Mouse (Mus musculus) retina, adult 2 months (tissue): ENCODE results near the gene Ppp1r9a.
"Not testable (repeated sequence)": the region's sequence is repeated elsewhere in the genome, so short reads cannot be mapped to it uniquely, and the experiment has no call there.

Experiments
- DNase-seq: peaks from one replicate; pipeline ENCODE4 v3.0.0-alpha.2; 2012; ENCODE audit warnings: low read depth, low spot score

The Ppp1r9a gene

DNA sequence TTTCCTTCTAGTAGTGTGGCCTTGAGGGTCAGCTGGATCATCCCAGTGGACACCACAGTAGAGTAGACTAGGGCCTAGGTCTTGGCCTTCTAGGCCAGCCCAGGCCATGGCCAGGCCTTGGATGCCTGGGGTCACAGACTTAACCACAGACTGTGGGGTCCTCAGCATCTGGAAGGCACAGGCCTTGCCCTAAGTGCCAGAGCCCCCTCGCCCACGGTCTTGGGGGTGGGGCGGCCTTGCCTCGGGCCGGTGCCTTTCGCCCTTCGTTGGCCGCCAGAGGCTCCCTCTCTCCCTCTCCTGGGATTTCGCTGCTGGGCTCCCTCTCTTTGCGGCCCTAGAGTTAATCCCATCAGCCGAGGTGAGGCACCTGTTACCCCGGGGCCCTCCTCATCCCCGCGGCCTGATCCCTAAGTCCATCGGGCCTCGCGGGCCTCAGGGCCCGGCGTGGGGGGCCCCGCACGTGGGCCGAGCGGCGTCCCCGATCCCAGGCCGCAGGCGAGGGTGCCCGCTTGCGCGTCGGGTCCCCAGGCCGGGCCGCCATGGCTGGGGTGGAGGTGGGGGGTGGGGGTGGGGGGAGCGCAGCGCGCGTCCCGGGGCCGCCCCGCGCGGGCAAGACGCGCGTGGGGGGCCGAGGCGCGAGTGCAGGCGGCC lies at the start of gene Ppp1r9a:
Ppp1r9a (plus strand) TSS at position 244 of the 651 bp plus-strand sequence.
- DNase-seq: peak; percentile 72

DNA sequence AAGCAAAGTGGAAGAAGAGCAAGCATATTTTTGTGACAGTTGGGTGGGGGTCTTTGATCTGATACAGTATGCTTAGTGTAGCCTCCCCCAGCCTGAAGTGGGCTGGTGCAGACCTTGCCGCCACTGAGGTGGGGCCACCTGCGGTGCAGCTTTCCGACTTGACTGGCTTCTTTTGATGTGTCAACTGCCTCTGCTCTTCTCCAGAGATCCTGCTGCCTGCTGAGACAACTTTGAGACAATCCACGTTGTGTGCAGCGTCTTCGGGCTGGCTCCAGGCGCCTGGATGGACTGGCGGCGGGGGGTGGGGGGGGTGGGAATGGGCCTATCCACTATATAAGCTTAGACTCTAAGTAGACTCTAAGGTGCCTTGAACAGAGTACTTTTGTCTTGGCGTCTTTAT lies 47.5 kb upstream of the Ppp1r9a start:
- no peak for DNase-seq

DNA sequence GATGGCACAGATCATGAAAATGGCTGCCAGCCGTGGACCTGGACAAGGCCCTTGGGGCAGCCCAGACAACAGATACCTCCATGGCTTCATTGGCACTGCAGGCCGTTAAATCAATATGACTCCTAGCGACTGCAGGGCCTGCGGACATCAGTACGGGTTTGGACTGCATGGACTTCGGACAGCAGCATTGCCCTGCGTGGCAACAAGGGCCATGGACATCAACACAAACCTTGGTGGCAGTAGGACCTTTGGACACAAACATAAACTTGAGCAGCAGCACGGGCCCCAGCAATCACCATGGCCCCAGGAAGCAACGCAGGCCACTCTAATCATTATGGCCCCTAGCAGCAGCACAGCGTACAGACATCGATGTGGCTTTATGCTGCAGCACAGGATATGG lies 45.8 kb upstream of the Ppp1r9a start:
- DNase-seq: no peak

DNA sequence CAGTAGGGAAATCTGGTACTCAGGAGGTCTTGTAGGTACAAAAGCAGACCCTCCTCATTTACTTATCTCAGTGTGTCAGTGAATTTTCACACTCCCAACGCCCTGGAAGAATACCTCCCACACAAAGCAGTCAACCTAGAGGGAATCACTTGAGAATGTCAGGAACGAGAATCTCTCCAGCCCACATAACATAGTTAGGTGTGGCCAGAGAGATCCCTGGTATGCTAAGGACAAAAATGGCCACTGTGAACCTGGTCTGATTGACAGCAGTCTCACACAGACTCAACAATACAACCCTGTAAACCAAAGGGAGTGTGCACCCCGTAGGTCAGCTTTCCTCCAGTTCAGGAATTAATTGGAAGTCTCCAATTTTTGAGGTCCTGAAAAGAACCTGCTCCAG lies 18.4 kb upstream of the Ppp1r9a start:
- DNase-seq: no peak

DNA sequence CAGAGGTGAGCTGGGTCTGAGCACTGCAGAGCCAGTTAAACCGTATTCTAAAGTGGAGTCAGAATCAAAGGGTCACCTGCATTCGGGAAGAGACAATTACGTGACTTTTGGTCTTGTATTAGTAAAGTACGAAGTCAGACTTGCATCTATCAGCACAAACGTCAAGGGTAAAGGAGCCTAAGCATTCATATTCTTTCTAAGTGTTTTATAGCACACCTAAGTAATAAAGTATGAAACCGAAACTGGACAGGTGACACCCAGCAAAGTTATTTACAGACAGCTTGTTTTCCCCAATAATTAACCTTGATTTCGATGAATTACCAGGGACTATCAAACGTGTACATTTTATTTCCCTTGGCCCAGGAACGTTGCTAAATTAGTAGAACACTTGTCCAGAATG lies 13.2 kb upstream of the Ppp1r9a start:
- no peak for DNase-seq

DNA sequence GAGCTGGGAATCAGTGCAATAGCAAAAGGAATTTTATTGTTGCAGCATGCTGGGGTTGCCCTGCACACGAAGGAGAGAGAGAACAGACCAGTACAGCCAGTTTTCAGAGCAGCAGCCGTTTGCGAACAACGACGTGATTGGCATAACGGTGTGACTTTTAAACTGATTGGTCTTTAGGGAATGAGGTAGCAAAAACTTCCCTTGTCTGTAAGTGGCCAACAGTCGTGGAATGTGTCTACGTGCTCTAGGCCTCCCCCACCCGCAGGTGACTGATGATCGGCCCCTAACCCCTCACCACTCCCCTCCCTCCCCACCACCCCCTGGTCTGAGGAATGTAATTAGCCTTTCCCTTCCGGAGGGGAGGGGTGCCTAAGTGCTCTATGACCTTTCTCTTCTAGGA lies 10.3 kb upstream of the Ppp1r9a start:
- no peak for DNase-seq

DNA sequence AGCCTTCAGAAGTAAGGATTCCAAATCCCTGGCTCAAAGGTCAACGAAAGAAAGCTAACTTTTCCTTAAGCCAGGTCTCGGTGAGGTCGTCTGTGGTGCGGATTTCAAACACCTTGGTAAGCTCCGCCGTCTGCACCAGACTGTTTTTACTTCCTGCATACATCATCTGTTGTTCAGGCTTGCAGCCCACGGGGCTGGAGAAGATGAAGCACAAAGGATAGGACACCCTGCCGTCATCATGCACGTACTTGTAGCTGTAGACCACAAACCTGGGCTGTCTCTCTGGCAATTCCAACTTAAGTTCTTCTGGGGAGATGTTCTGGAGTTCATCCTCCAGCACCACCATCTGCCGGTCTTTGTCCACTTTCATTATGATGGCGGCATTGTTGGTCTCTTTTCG lies 9.4 kb upstream of the Ppp1r9a start:
- not testable (repeated sequence) for DNase-seq

DNA sequence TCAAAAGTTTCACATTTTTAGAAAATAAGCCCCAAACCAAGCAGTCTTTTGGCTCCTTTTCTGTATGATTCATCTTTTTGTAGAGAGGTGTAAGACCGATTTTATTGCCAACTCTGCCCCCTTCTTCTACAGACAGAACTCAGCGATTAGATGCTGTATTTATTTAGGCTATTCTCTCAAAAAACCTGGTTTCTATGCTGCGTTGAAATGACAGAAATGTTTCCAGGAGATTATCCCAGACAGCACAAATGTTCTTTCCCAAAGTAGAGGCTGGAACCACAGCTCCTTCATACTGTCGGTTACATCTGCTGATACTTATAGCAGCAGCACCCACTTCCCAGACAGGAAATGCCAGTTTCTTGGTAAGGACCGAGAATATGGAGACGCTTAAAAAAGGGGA lies 2.8 kb upstream of the Ppp1r9a start:
- no peak for DNase-seq

DNA sequence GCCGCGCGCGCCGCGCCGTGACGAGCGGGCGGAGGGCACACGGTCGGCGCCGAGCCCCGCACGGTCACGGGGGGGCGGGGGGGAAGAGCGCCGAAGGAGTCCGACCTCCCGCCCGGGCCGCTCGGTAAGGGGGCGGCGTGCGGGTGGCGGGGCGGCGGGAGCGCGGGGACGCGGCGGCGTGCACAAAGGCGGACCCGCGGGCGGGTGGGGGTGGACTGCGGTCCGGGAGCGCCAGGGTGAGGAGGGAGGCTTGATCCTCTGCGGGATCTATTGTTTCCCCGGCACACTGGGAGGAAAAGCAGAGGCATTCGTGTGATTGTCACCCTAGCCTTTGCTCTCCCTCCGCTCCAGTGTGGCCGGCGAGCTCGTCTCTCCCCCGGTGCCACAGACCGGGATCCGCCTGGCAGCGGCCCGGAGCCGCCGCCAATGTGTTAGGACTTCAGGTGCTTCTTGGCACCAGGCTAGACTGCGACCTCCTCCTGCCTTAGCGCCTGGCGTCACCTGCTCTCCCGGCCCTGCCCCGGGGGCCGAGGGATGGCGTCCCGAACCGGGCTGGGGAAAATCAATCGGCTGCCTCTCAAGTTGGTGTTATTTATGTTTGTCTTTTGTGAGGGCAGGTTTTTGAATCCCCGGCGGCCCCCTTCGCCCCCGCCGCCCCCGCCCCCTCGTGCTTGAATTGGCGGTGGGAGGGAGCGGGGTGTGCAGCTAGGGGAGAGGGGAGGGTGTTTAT lies 773 bp downstream of the Ppp1r9a start:
- peak; percentile 20 for DNase-seq

DNA sequence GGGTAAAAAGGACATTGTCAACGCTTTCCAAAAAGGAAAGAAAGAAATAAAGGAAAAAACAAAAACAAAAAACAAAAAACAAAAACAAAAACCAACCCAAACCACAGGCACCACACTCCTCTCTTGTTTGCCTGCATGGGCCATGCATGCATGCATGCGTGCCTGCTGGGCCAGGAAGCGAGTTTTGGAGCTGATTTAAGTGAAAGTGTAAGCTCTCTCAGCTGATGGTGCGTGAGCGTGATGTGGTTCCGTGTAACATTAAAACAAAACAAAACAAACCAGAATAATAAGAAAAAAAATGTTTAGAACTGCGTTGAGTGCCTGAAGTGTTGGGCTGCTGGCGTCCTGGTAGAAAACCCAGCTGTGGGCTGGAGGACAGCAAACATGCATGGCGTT lies 1.3 kb downstream of the Ppp1r9a start:
- no peak for DNase-seq

DNA sequence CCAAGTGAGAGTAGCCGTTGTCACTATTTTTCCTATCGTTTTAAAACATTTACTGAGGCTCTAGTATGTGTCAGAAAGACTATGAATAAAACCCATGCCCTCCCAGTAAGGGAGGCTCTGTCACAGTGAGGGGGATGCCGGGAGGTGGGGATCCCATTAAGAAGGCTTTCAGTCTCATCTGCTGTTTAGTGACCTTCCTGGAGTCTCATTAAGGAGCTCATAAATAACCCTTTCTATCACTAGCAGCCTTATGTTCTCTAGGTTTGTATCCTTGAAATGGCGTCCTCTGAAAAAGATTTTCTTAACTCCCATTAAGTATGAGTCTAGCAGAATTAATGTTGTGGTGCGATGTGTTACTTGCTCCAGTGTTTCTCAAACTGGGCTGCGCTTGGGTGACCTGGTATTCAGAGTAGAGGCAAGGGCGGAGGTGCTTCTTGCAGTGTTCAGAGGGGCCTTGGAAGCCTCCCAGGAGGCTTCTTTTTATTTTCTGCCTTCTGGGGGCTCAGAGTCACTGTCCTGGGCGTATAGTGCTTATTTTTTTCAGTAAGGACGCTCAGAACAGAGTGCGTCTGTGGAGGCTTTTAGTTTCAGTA lies 7.4 kb downstream of the Ppp1r9a start:
- DNase-seq: no peak

DNA sequence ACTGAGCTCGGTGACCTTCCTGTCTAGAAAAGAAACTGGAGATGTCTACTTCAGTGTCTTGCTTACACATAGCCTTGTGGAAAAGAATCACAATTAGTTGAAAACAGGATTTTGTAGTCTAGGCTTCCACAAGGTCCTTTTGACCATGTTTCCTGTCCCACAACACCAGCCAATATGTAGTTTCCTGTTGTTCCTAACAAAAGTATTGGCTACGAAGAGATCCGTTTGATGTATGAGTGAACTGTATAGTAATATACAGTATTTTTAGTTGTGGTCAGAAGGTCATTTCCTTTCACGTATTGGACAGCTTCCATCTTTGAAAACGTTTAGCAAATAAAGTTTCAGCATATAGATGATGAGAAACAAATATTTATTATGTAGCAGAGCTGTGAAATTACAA lies 15.8 kb downstream of the Ppp1r9a start:
- no peak for DNase-seq

DNA sequence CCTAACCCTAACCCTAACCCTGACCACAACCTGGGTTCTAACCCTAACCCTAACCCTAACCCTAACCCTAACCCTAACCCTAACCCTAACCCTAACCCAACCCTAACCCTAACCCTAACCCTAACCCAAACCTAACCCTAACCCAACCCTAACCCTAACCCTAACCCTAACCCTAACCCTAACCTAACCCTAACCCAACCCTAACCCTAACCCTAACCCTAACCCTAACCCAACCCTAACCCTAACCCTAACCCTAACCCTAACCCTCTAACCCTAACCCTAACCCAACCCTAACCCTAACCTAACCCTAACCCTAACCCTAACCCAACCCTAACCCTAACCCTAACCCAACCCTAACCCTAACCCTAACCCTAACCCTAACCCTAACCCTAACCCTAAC lies 21.1 kb downstream of the Ppp1r9a start:
- not testable (repeated sequence) for DNase-seq

DNA sequence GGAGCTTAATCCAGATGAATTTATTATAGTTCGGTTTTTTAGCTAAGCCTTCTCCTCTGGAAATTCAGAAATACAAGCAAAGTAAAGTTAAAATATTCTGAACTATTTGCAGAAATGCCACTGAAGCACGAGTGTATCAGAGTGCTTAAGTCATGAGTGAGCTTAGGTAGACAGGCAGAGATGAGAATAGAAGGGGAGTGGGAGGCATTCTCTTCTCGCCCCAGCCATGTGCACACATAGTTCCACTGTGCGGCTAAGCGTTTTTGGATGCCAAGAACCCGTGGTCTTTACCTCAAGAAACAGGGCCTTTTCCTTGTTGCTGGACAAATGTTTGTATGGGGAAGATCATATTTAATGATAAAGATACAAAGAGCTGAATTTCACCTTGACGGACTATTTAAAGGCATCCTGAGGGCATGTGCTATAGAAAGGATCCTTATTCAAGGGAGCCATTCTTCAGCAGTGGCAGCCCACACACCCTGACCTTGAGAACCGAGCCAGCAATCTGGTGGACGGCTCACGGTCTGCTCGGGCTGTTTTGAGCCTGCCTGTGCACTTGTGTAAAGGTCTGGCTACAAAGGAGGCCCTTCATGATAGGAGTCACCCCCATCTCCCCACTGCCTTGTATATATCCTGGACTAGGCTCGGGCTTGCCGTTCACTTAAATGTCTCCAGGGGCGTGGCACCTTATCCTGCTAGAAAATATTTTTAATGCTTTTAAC lies 23.4 kb downstream of the Ppp1r9a start:
- no peak for DNase-seq

DNA sequence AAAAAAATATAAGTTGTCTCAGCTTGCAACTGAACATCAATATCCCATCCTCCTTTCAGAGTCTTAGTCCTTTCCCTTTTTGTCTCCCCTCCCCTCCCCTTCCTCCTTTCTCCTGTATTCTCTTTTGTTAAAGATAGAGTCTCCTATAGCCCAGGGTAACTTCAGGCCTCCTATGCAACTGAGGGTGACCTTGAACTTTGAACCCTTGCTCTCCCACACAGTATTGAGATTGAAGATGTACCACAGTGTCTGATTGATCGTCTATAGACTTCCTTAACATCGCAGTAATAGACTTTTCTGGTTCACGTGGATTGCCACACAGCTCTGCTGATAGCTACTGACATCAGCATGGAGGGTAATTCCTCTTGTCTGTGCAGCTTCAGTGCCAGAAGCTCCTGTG lies 27.6 kb downstream of the Ppp1r9a start:
- DNase-seq: no peak

DNA sequence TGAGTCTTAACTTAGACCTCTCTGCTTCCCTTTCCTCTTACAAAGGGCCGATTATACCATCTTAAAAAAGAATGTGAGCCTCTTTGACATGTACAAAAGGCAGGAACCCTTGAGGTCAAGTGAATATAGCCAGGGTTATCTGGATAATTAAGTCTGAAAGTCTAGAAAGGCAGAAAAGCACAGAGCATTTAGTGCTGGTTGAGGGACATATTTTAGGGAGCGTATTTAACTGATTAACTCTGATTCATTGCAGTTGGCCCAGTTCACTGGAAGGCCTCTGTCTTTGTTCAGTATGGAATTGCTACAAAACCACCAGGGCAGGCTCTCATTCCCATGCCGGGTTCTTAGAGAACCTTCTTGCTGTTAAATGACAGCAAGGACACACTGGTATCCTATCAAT lies 36.2 kb downstream of the Ppp1r9a start:
- DNase-seq: no peak

DNA sequence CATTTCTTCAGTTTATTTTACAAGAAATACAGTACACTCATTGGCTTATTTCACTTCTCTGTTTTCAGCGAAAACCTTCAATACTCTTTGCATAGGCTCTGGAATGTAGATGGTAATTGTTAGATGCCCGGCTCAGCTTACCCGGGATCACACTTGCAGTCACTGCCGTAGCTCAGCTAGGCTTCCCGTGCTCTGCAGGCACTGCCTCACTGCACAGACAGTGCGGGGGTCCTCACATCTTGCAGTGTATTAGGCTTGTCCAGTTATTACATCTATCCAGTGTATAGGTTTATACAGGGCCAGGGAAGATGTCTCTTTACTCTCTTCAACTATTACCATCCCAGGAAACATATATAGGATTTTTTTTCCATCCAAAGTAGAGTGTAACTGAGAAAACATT lies 37.4 kb downstream of the Ppp1r9a start:
- DNase-seq: no peak

DNA sequence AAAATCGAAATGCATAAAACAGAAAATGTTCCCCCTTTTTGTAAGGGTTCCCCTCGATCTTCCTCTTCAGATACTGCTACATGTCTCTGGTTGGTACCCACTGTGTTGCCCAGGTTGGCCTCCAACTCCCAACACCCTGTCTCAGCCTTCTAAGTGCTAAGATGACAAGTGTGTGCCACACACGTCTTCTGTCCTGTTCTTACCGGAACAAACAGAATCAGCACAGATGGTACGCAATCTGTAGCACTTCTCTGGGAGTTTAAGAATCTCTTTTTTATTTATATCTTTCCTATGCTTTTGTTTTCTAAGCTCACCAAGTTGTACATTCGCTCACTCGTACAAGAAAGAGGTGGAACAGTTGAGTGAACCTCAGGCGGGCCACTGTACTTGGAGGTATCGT lies 37.9 kb downstream of the Ppp1r9a start:
- DNase-seq: no peak

DNA sequence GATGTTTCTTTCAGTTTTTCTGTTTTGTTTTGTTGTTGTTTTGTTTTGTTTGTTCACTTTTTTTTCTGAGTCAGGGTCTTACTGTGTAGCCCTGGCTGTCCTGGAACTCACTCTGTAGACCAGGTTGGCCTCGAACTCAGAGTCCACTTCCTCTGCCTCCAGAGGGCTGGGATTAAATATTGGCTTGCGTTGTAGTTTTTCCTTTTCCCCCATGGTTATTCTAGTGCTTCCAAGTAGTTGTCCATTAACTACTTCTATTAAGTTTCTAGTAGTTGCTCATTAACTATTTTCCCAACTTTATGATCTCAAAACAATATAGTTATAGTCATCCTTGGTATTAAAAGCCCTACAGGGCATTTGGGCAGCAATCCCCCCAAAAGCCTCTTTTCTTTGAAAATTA lies 41.1 kb downstream of the Ppp1r9a start:
- DNase-seq: no peak

DNA sequence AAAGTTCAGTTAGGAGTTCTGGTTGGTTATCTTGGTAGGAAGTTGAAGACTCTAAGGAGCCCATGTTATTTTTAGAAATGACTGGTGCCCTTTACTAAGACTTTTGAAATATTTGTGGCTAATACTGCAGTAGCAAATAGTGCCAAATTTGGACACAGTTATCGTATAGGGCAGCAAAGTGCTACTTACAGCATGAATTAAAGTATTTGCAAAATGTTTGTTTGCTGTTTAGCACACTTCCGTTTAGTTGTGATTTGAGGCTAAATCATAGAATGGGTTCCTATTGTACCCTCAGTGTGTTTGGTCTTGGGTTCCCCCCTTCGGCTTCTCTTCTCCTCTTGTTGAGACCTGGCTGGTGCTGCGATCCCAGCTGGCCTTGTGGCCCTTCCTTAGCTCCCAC lies 45.3 kb downstream of the Ppp1r9a start:
- no peak for DNase-seq

DNA sequence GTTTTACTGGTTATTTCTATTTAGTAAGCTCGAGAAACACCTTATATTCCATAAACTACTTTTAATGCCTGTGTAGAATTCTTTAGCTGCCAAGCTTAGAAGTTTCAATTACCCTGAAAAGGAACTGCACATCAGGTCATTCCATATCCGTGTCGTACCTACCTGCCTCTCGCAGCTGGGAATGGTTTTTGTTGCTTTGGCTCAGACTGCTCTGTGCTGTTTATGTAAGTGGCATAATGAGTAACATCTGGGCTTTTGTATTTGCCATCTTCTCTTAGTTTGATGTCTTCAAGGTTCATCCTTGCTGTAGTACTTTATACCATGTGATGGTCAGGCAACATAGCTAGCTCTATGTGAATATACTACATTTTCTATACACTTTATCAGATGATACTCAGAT lies 47.0 kb downstream of the Ppp1r9a start:
- DNase-seq: no peak

DNA sequence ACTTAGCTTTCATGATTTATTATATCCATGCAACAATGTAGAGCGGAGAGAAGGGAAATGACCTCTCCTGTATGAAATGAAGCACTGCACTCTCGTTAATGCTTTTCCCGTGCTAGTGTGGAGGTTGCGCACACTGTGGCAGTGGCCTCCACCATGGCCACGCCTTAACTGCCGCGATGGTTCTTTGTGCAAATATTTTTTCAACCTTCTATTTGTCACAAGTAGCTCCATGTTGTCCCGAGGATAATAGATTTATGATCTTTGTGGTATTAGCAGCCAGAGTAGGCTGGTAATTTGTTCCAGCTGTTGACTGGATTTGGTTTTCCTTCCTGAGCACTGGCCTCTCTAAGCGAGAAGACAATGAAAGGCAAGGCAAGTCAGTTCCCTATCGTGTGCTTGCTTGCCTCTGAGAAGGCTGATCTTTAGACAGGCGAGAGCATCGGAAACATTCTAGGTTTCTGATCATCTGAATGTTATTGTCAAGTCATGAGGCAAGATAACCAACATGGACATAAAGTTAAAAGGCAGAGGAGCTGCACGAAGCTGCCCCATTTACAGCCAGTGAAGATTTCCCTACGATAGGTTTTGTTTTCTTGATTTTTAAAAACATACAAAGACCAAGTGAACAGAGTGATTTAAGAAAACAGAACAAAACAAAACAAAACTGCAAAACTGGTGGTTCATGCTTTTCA lies 50.5 kb downstream of the Ppp1r9a start:
- DNase-seq: no peak
